Mouse (Mus musculus) layer of hippocampus, adult 9-11 months (tissue): ENCODE data around the gene Gcnt1.
A peak's percentile ranks its signal among the peaks of the same experiment; 100 is the strongest.

Source experiments
- DNase-seq: peaks from one replicate; pipeline ENCODE4 v3.0.0; 2022

The Gcnt1 gene

DNA sequence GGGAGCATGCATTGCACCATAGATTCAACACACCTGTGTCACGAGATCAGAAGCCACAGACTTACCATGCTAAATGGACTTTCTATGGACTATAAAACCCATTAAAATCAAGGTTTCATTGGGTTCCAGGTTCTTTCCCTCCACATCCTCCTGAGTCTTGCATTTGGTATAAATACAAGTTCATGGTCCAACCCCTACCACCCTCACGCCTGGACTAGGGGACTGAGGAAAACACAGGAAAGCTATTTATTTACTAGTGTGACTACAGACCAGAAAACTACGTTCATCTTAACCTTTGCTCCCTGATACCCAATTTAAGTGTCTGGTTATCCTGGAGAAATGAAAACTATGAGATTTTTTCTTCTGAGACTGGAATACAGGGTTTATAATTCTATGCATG is at the start of gene Gcnt1:
TSS of gene Gcnt1 (minus strand) at position 144 of the 400 bp plus-strand sequence.
- no peak for DNase-seq

DNA sequence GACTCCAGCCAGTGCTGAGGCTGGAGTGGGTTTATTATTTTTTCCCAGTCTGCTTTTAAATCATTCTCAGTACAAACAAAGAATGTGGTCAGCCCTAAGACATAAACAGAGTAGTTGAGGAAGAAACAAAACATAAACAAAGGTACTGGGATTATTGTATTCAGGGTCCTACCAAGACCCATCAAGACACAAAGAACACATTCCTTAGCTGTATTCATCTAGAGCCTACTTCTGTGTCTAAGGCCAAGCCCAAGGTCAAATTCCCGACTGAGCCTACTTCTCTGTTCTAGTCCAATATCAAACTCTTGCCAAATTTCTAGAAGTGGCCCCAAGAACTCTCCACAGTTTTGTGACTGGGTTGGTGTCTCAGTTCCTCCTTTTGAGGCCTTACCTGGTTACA is 45.2 kb upstream of the Gcnt1 start:
- no peak for DNase-seq

DNA sequence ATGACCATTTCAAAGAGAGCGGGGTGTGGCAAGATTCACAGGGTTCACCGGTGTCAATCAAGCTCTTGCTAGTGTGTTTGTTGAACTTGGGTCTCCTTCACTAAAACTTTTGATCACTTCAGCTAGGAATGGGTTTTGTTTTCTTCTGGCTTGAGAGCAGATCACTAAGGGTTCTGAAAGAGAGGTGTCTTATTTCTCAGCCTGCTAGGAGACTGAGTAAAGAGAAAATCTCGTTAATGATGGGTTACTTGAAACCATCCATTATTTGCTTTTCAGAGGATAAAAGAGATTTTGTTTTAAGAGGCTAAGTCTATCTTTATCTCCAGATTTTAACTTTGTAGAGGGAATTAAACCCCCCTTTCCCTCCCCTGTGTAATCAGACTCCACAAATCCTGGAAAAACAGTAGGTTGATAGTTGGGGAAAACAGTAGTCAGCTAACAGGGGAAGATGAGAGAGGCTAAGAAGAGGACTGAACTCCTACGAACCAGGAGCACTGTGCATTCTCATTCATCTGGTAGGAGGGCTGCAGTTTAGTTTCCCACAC is 40.3 kb upstream of the Gcnt1 start:
- no peak for DNase-seq

DNA sequence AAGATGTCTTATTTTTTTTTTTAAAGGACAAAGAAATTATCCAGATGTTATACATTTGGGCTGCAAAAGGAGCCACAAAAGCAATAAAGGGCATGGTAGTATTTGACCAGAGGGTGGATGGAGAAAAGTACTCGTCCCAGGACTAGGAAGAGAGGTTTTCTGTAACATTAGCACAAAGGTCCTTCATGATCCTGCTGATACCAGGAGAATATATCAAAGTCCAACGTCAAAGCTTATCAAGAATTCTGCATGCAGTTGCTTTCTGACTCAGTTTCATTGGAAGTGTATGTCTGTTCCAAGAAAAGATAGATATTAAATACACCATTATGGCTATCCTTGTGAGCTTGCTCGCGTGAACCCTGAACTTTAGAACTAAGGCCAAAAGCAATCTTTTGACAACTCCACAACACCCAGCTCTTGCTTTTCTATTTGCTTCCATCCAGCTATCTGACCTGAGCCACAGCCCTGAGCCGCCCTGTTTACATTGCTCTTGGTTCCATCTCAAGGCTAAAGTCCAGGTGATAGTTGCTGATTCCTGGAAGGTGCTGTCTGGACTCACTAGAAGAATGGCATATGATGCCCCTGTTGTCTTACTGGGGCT is 37.9 kb upstream of the Gcnt1 start:
- DNase-seq = no peak

DNA sequence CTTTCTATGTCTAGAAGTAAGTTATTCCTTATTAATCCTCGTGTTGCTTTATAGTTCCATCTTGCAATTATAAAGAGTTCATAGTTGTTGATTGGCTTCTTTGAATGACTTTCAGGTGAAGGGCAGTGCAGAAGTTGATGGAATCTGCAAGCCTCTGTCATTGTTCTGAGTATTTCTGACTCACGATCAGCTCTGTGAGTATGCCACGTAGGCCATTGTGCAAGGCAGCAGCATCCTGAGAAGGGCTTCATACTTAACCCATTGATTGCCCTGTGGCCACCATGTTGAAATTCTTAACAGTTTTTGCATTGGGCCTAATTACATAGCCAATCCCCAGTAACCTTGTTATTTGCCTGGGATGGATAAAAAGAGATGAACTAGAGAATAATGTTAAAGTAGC is 36.7 kb upstream of the Gcnt1 start:
- DNase-seq = no peak

DNA sequence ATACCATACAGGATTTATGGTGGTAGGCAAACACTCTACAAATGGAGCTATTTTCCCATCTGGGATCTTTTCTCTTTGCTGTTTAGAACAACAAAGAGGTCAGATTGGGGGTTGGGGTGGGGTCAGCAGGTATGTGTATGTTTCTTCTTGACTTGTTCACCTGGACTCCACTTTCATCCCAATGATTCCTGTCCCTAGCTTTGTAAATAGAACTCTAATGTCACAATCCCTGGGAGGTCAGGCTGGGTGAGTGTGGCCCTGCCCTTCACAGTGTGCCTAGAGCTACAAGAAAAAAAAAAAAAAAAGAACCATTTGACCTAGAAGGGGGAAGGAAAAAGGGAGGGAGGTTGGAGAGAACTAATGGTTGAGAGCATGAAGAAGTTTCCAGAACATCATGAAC is 35.9 kb upstream of the Gcnt1 start:
- DNase-seq = no peak

DNA sequence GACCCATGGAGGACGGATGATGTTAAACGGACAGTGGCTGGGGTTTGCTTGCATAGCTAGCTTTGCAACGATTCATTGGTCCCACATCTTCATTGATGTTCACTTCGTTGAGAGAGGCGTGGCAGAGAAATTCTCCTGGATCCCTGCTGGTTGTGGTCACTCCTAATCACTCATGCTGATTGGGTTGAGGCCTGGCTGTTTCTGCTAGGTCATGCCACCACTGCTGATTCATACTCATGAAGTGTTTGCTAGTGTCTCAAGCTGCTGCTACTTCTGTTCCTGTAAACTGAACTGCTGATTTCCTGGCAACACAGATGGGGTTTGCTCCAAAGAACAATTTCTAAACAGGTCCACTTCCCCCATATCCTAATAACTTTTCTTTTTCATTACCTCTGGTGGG is 34.2 kb upstream of the Gcnt1 start:
- no peak for DNase-seq

DNA sequence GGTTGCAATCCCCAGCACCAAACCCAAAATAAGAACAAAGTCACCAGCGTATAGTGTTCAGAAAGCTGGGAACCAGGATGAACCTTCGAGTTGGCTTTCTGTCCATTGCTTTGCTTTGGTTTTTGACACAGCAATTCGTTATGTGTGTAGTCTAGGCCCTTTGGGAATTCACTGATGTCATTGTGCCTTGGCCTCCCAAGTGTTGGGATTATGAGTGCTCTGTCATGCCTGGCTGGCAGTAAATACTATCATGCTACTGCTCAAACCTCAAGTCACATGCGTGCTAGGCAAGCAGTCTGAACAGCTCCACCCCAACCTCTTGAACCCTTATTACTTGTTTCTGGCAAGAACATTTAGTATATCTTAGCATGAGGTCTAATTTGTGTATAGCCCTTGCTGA is 30.5 kb upstream of the Gcnt1 start:
- no peak for DNase-seq

DNA sequence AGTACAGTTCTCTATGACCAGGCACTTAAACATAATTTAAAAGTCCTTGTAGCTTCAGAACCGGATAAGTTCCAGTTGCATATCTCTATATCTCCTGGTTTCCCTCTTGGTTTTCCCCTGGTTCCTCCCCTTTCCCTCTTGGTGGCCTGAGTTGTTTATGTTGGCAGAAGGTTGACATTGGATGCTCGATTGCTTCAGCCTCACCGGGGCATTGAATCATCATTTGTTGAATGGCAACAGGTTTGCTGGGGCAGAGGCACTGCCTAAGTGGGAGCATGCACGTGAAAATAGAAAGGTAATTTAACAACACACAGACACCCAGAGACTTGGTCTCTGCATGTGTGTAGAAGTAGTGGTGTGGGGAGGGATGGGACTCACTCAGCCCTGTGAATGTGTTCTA is 27.9 kb upstream of the Gcnt1 start:
- DNase-seq = no peak

DNA sequence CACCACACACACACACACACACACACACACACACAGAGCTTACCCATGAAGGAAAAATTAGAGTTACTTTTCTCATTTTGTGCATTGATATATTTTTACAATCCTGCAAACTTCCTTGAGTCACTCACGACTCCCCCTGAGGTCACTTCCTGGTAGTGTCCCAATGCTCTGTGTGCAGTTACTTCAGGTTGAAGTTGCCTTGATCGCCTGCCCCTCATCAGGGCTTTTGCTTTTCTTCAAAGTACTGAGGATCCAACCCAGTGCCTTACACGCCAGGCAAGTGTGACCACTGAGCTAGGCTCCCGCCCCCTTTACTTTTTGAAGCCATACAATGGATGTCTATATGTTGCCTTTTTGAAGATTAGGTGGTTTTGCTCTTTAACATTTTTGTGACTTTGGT is 27.3 kb upstream of the Gcnt1 start:
- no peak for DNase-seq

DNA sequence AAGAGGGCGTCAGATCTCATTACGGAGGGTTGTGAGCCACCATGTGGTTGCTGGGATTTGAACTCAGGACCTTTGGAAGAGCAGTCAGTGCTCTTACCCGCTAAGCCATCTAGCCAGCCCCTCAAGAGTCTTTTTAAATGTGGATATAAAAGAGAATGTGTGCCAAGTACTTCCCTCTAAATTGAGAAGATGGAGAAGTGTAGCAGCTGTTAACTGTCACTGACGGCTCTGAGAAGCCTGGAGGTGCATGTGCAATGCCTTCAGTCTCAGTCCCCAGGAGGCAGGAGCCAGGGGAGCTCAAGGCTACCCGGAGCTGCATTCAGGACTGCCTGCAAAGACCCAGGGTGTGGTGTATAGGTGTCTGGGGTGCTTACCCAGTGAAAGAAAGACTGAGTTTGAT is 25.3 kb upstream of the Gcnt1 start:
- no peak for DNase-seq

DNA sequence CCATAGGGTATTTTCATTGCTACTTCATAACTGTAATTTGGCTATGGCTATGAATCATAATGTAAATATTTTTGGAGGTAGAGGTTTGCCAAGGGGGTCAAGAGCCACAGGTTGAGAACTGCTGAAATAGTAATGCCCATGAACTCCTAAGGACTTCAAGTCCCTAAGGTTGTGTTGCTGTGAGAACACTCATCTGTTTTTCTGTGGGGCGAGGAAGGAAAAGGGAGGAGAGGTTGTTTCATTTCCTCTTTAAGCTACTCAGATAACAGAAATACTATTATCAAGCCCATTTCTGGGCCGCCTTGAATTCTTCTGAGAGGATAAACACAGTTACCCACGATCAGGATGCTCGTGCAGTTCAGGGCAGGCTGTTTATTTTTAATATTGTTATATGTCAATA is 24.2 kb upstream of the Gcnt1 start:
- DNase-seq = no peak

DNA sequence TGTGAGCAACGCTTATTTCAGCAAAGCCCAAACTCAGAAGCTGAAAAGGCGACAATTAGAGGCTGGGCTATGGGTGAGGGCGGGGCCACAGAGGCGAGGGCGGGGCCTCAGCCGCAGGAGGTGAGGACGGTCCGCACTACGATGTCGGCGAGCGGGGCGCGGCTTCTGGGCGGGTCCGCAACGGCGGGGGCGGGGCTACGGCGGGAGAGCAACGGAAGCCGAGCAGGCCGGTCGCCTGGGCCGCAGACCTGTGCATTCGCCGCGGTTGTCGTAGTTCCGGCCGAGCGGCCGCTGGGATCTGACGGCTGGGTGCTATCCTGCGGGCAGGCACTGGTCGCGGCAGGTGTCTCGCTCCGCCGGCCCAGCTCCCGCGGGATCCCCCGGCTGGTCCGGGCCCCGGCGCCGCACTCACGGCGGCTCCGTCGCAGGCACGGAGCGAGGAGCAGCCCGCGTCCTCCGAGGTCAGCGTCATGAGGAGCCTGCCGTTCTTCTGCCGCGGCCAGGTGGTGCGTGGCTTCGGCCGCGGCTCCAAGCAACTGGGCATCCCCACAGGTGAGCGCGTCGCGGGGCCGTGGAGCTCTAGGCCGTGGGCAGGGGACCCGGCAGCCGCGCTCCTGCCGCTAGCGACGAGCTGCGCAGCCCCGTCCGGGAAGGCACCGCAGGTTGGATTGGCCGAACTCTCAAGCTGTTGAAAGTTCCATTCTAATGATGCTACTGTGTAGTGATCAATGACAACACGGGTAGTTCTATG is 21.4 kb upstream of the Gcnt1 start, which contains the start of gene Rfk:
TSS of gene Rfk (plus strand) at position 203 of the 751 bp plus-strand sequence.
- peak; percentile 91 for DNase-seq

DNA sequence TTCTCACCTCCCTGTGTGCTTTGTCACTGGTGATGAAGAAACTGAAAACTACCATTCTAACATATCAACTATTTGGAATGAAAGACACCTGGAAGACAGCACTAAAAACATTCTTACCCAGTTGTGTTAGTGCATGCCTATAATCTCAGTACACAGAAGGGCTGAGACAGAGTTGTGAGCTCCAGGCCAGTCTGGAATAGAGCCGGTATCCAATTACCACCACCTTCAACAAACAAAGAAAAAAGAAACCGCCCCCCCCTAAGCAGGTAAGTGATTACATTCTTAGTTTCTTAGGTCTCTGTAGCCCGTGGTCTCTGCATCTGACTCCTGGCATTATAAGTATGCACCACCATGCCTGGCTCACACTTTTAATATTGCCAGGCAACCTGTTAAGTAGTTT is 20.2 kb upstream of the Gcnt1 start:
- DNase-seq = no peak

DNA sequence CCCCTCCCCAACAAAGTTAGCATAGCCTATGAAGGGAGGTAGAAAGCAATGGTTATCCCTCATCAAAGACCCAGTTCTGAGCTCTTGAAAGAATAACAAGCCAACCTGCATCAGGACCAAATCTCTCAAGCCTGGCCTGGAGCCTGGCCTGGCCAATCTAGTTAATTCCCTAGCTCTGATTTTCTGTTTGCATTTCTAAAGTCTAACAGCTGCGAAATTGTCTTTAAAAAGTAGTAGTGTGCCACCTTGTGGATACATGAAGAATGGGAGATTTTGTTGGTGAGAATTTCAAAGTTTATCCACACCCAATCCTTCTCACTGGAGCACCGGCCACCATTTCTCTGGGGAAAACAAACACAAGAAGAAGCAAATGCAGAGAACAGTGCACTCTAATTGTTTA is 15.8 kb upstream of the Gcnt1 start:
- DNase-seq = no peak

DNA sequence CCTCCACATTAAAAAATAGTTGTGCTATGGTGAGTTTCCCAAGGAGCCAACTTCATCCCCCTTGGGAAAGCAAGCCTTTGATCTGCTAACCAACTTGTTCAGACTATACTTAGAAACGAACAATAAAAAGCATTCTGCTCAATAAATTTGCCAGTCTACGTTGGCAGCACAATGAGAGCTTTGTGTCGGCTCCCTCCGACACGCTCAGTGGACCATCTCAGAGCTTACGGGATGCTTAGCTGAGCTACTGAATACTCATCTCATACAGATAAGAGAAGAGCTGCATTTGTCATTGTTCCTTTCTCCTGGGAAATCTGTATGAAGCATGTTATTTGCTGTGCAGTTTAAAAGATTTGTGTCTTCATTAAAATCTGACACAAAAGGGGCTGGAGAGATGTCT is 13.8 kb upstream of the Gcnt1 start:
- no peak for DNase-seq

DNA sequence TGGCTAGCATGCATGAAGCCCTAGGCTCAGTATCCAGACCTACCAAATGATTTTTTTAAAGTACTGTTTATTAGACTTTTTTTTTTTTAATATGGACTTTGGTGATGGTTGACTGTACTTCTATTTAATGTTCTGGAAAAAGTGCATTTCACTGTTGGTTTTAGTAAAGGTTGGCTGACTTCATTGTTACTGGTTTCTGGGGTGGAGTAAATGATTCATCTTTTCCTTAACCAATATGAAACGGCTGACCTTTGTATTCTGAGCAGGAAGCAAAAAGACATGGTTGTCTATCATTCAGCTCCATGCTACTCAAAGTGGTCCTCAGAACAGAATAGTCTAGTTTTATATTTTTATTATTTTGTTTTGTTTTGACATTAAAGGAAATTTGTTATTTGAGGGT is 12.8 kb upstream of the Gcnt1 start:
- DNase-seq = no peak

DNA sequence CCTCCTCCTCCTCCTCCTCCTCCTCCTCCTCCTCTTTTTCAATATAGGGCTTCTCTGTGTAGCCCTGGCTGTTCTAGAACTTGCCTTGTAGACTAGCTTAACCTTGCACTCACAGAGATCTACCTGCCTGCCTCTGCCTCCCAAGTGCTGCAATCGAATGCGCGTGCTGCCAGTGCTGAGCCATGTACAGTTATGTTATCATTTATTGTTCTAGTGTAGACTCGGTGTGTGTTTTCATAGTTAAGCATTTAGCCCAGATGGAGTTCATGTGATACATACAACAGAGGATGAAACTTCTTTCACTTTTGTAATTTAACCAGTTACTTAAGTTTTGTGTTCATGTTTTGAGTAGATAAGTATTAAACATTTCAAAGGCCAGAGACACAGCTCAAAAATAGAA is 12.4 kb upstream of the Gcnt1 start:
- DNase-seq = no peak

DNA sequence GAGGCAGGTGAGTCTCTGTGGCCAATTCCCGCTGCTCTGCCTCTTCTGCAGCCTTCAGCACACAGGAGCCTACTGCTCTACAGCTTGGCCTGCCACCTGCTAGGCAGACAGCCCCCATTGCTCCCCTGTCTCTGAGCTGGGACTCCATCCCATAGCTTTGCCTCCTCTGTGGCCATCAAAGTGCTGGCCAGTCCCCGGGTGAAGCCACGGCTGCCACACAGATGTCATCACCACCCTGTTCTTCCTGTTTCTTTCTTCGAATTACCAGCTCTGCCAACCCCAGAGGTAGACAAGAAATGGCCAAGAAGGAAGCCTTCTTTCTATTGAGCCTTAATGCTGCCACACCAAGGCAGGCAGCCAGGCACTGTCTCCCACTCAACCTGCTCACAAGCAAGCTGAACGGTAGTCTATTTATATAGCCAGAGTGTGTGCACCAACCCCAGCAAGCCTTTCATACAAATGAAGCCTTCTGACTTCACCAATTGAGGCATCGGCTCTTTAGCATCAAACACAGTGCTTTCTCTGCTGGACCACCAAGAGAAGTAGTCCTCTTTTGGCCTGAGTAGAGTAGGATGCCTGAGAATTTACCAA is 10.3 kb upstream of the Gcnt1 start:
- DNase-seq = no peak

DNA sequence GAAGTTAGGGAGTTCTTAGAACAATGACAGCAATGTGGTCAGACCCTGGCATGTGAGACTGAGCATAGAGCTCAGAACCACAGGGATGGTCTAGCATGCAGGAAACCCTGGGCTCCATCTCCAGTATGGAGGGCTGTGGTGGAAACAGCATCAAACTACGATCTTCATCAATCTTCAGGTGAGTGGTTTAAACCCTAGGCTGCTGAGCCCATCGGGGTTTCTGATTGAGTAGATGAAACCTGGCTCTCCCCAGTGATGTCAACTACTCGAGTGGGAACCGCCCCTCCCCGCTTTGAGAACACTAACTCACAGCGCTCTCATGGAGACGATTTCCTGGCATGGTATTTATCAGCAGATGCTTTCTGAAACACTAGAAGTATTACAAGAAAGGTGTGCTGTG is 7.9 kb upstream of the Gcnt1 start:
- DNase-seq = no peak

DNA sequence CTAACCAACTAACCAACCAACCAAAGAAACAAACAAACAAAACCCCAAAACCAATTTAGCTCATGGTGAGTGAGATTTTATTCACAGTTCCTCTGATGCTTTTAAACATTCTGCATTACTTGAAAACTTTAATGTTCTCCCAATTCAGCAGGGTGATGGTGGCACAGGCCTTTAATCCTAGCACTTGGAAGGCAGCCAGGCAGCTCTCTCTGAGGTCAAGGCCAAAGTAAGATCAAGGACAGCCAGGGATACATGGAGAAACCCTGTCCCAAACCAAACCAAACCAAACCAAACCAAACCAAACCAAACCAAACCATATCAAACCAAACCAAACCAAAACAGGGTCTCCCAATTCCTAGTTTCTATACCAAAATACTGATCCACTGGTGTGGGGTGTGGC is 6.2 kb upstream of the Gcnt1 start:
- DNase-seq = no peak

DNA sequence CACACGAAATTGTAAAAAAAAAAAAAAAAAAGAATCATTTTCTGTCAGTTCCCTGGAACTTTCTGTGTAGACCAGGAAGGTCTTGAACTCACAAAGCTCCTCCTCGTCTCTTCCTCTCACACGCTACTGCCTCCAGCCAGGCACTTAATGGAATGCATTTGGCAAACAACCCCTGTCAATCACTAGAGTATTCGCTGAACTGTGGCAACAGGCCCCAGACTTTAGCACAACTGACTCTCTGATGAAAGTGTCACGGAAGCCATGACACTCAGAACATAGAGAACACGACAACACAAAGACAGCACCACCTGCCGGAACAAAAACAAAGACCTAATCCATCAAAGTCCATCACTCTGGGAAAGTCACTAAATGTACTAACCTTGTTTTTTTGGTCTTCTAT is 3.1 kb downstream of the Gcnt1 start:
- DNase-seq = no peak

DNA sequence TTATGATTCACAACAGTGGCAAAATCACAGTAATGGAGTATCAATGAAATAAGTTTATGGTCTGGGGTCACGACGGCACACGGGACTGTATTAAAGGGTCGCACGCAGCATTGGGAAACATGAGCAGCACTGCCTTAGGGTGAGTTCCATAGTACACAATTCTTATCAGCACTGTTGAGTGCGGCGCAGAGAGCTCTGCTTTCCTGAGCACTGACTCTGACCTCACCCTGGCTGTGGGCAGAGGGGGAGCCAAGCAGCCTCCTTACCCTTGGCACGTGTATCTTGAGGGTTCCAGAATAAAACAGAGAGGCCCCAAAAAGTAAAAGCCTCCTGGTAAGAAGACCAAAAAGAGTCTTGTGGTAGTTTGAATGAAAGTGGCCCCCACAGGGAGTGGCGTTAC is 4.1 kb downstream of the Gcnt1 start:
- DNase-seq = no peak

DNA sequence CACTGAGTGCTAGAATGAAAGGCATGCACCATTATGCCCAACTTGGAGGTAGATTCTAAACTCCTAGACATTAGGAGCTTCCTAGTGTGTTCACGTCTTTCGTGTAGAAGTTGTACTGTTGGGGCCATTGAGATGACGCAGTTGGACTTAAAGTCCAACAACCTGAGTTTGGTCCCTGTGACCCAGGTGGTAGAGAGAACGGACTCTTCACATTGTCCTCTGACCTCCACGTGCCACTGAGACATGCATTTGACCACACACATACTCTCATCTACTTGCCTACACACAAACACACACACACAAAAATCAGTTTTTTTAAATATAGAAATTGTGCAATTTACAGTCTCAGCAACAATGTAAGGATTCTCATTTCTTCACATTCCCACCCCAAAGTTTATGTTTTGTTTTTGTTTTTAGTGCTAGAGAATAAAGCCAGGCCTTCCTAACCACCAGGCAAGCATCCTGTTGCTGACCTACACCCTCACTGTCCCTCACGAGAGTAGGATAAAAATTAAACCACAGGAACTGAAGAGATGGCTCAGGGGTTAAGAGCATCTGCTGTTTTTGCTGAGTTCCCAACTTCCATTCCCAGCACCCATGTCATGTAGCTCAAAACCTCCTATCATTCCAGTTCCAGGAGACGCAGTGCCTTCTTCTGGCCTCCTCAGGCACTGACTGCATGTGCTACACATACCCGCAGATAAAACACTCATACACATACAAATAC is 6.1 kb downstream of the Gcnt1 start:
- no peak for DNase-seq
